Mouse (Mus musculus) cerebellum, adult 18-20 months (tissue): ENCODE measurements around the gene Eid3.

Source experiments
- DNase-seq, 2 experiments: peaks; one replicate each; pipeline ENCODE4 v3.0.0; 2021

Eid3 gene

GRCm38 (mm10) chr10:82863106-82863680 lies 3.2 kb upstream of the Eid3 start:
- peak in 1 of 2 experiments; percentile 16 for DNase-seq

GRCm38 (mm10) chr10:82863827-82864226 lies 2.6 kb upstream of the Eid3 start:
- no peak for DNase-seq

- DNase-seq = peak; percentile 30 to 43
Observed at GRCm38 (mm10) chr10:82866832-82867231, 406 bp downstream of the Eid3 start.

GRCm38 (mm10) chr10:82868418-82869086 lies 2.1 kb downstream of the Eid3 start:
- DNase-seq = no peak

GRCm38 (mm10) chr10:82875446-82875845 lies 9.0 kb downstream of the Eid3 start:
- no peak for DNase-seq

GRCm38 (mm10) chr10:82876076-82876796 lies 9.8 kb downstream of the Eid3 start:
- peak in 1 of 2 experiments; percentile 22 for DNase-seq

GRCm38 (mm10) chr10:82887354-82887753 lies 20.9 kb downstream of the Eid3 start:
- no peak for DNase-seq

GRCm38 (mm10) chr10:82888576-82888975 lies 22.1 kb downstream of the Eid3 start:
- no peak for DNase-seq

- peak in 1 of 2 experiments; percentile 33 for DNase-seq
Observed at GRCm38 (mm10) chr10:82889447-82889973, 23.1 kb downstream of the Eid3 start.

- no peak for DNase-seq
Observed at GRCm38 (mm10) chr10:82890936-82891335, 24.5 kb downstream of the Eid3 start.

- no peak for DNase-seq
Observed at GRCm38 (mm10) chr10:82891427-82891826, 25.0 kb downstream of the Eid3 start.

- no peak for DNase-seq
Observed at GRCm38 (mm10) chr10:82892442-82893055, 26.1 kb downstream of the Eid3 start.

- DNase-seq = no peak
Observed at GRCm38 (mm10) chr10:82893872-82894650, 27.6 kb downstream of the Eid3 start.

GRCm38 (mm10) chr10:82897936-82898335 lies 31.5 kb downstream of the Eid3 start:
- DNase-seq = no peak

GRCm38 (mm10) chr10:82898893-82899292 lies 32.5 kb downstream of the Eid3 start:
- DNase-seq = no peak

- DNase-seq = no peak
Observed at GRCm38 (mm10) chr10:82899810-82900421, 33.5 kb downstream of the Eid3 start.

GRCm38 (mm10) chr10:82900546-82900945 lies 34.1 kb downstream of the Eid3 start:
- DNase-seq = no peak

- peak; percentile 75 to 84 for DNase-seq
Observed at GRCm38 (mm10) chr10:82901436-82901835, 35.0 kb downstream of the Eid3 start.

GRCm38 (mm10) chr10:82908526-82908925 lies 42.1 kb downstream of the Eid3 start:
- DNase-seq = no peak

GRCm38 (mm10) chr10:82909382-82909781 lies 43.0 kb downstream of the Eid3 start:
- peak; percentile 60 to 75 for DNase-seq

- DNase-seq = no peak
Observed at GRCm38 (mm10) chr10:82910198-82910597, 43.8 kb downstream of the Eid3 start.

GRCm38 (mm10) chr10:82913238-82913637 lies 46.8 kb downstream of the Eid3 start:
- no peak for DNase-seq
